Mouse (Mus musculus) liver, postnatal 0 days (tissue): ENCODE measurements around the gene Slc31a2. TPM values are rescaled to one million over a fixed set of nuclear protein-coding genes. Genes with fewer than 3 reads are reported as not detected.

Experiments
- ATAC-seq: fragments of 200-750 bp; cut with Nextera tagmentation; 2 replicates; pipeline ENCODE4 v1.8.0; 2017; ENCODE audit warnings: mild to moderate bottlenecking, moderate library complexity
- DNase-seq: peaks from one replicate; pipeline ENCODE4 v3.0.0-alpha.2; 2016
- H3K27ac ChIP-seq: fragments of 300-500 bp; sonication (generic); 2 replicates; pipeline ENCODE4 v1.5.1; 2014; ENCODE audit warnings: antibody characterized with exemption, moderate library complexity, mild to moderate bottlenecking, low read depth
- H3K27me3 ChIP-seq: fragments of 300-500 bp; sonication (generic); 2 replicates; pipeline ENCODE4 v1.6.1; 2014; ENCODE audit warnings: low read length, control low read depth, mixed read lengths; ENCODE audit not compliant: insufficient read depth
- H3K36me3 ChIP-seq: fragments of 300-500 bp; sonication (generic); replicated peaks from 2 replicates; pipeline ENCODE4 v1.6.1; 2014; ENCODE audit warnings: mild to moderate bottlenecking, control low read depth, low read length, moderate library complexity, mixed read lengths; ENCODE audit not compliant: insufficient read depth
- H3K4me1 ChIP-seq: fragments of 300-500 bp; sonication (generic); 2 replicates; pipeline ENCODE4 v1.6.1; 2014; ENCODE audit warnings: antibody characterized with exemption, mild to moderate bottlenecking, control low read depth; ENCODE audit not compliant: insufficient read depth
- H3K4me2 ChIP-seq: fragments of 300-500 bp; sonication (generic); 2 replicates; pipeline ENCODE4 v1.6.1; 2014; ENCODE audit warnings: low read depth, mild to moderate bottlenecking, low read length, moderate library complexity, mixed read lengths
- H3K4me3 ChIP-seq: fragments of 300-500 bp; sonication (generic); 2 replicates; pipeline ENCODE4 v1.5.1; 2014; ENCODE audit warnings: low read depth, low read length
- H3K9ac ChIP-seq: fragments of 300-500 bp; sonication (generic); replicated peaks from 2 replicates; pipeline ENCODE4 v1.6.1; 2014; ENCODE audit warnings: mild to moderate bottlenecking, moderate library complexity
- H3K9me3 ChIP-seq: fragments of 300-500 bp; sonication (generic); 2 replicates; pipeline ENCODE4 v1.6.1; 2016; ENCODE audit warnings: mild to moderate bottlenecking, control low read depth, low read length, mixed read lengths
- CTCF ChIP-seq: sonication (generic); IDR thresholded peaks from 2 replicates; pipeline ENCODE4 v1.5.1; 2016; ENCODE audit warnings: antibody characterized with exemption, low read depth
- EP300 ChIP-seq: IDR thresholded peaks from 2 replicates; pipeline ENCODE4 v1.6.1; 2016; ENCODE audit warnings: antibody characterized with exemption, low read depth, mild to moderate bottlenecking
- WGBS: fragments of 180-500 bp; shearing (Covaris S2); extraction: QIAGEN DNeasy Blood & Tissue Kit; methylation state at CpG from one replicate; pipeline ENCODE4 v1.1.7; 2014; ENCODE audit not compliant: insufficient replicate concordance; 5-methylcytosine and 5-hydroxymethylcytosine counted together
- polyA plus RNA-seq: library from polyadenylated mRNA; unstranded; fragments of >200 nt; fragmentation: Nextera tagmentation; extraction: Ambion mirVana; gene quantifications from 2 replicates; pipeline ENCODE4 v1.2.1, GENCODE M21; 2015

Gene Slc31a2
- polyA plus RNA-seq, 1 experiment from 2014 or later = 9.2 TPM

- no peak overlapping the region for H3K9ac ChIP-seq
- H3K4me3 ChIP-seq = no peak overlapping the region
- TF ChIP-seq CTCF = peak; percentile 62
- TF ChIP-seq EP300 = no peak
- 80% methylated on average over 1 of the region's 1 CpGs for WGBS
- H3K4me1 ChIP-seq = peaks cover 14% of the 10 kb centered on the region
- 0 out of 2 replicates have a peak, but pooled peaks cover 2% of the 10 kb centered on the region for H3K9me3 ChIP-seq
- no peaks in the 10 kb centered on the region for H3K27me3 ChIP-seq
- no peak for DNase-seq
- H3K4me2 ChIP-seq = no peak overlapping the region
- ATAC-seq = no peak
- no peak overlapping the region for H3K27ac ChIP-seq
- peaks cover 61% of the 10 kb centered on the region for H3K36me3 ChIP-seq
Observed at GRCm38 (mm10) chr4:62344000-62344399, 81.6 kb downstream of the Slc31a2 start.

DNA sequence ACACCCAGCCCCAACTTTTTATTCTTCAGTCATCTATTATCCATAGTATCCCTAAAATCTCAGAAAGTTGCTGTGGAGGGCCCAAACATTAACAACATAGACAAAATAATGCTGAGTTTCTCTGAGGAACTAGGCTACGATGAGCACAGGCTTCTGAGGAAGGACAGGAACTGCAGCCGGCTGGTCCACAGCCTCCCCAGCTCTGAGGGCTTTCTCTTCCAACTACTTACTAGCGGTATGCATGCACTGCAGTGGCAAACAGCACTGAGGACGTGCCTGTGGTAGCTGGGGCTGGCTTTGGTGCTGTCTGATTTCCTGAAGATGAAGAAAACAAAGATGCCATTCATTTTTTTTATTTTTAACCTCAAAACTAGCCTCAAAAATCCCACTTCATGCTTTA is 83.5 kb downstream of the Slc31a2 start:
- H3K4me2 ChIP-seq = no peak overlapping the region
- WGBS = 59% methylated on average over 4 of the region's 4 CpGs

DNA sequence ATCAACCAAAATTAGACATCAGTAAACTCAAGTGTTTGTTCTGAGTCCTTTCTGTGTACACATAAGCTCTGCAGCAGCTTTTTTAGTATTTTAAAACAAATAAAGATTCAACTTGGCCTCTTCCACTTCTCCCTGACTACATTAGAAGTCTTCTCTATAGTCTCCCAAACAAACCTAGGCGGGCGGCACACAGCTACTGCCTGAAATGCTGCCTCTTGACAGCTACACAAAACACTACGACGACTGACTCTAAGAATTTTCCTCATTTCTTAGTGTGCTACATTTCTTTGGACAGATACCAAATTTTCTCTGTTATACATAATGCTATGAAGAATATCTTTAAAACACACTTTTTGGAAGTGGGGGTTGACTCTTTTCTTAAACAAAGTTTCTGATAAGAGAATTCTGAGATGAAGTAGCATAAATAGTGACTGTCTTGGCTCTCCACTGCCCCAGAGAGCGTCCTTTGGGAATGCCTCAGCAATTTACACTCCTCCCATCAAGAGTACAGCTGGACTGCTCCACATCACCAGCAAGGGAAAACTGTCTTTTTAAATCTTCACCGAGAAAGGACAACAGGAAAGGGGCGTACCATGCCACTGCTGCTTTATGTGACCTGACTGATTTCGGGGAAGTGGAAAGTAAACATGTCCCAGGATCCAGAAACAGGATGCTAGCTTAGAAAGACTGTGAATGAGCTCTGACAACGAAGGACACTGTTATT is 85.4 kb downstream of the Slc31a2 start:
- no peaks in the 10 kb centered on the region for H3K27me3 ChIP-seq
- H3K9ac ChIP-seq = no peak overlapping the region
- H3K9me3 ChIP-seq = 0 out of 2 replicates have a peak, but pooled peaks cover 2% of the 10 kb centered on the region
- ATAC-seq = peak; percentile 80
- WGBS = 41% methylated on average over 9 of the region's 9 CpGs
- 0 out of 2 replicates have a peak overlapping the region, but pooled peaks have one; percentile 6 for H3K4me2 ChIP-seq
- no peak overlapping the region for H3K4me3 ChIP-seq
- peaks cover 17% of the 10 kb centered on the region for H3K4me1 ChIP-seq
- TF ChIP-seq CTCF = no peak
- H3K27ac ChIP-seq = peak overlapping the region; percentile 77
- no peak for DNase-seq
- H3K36me3 ChIP-seq = peaks cover 55% of the 10 kb centered on the region

More for the DNA sequence above, 83.5 kb downstream of the Slc31a2 start:
- no peak for TF ChIP-seq EP300
- no peak for TF ChIP-seq CTCF
- H3K9ac ChIP-seq = no peak overlapping the region
- ATAC-seq (no peak), DNase-seq (no peak)
- H3K27ac ChIP-seq = no peak overlapping the region
- H3K9me3 ChIP-seq = 0 out of 2 replicates have a peak, but pooled peaks cover 2% of the 10 kb centered on the region
- peaks cover 17% of the 10 kb centered on the region for H3K4me1 ChIP-seq
- H3K27me3 ChIP-seq = no peaks in the 10 kb centered on the region
- no peak overlapping the region for H3K4me3 ChIP-seq
- peaks cover 50% of the 10 kb centered on the region for H3K36me3 ChIP-seq

Other genes starting within 250 kb of the Slc31a2 start
- 0.23 and 0.60 TPM in 2 replicates for gene Mup20, start 208.4 kb upstream of the Slc31a2 start, polyA plus RNA-seq
- gene Mup3, start 175.2 kb upstream of the Slc31a2 start, polyA plus RNA-seq = not detected in 2 replicates
- not detected in 2 replicates for gene Mup21, start 111.7 kb upstream of the Slc31a2 start, polyA plus RNA-seq
- 0.25 and 0.31 TPM in 2 replicates for gene Zfp37, start 31.5 kb upstream of the Slc31a2 start, polyA plus RNA-seq
- 11.7 and 13.3 TPM in 2 replicates for gene Fkbp15, start 98.0 kb downstream of the Slc31a2 start, polyA plus RNA-seq
- 50.9 and 54.3 TPM in 2 replicates for gene Slc31a1, start 98.2 kb downstream of the Slc31a2 start, polyA plus RNA-seq
- gene Cdc26, start 146.1 kb downstream of the Slc31a2 start, polyA plus RNA-seq = 45.5 and 50.7 TPM in 2 replicates
- 5.5 and 6.2 TPM in 2 replicates for gene Prpf4, start 146.2 kb downstream of the Slc31a2 start, polyA plus RNA-seq
- gene Rnf183, start 172.7 kb downstream of the Slc31a2 start, polyA plus RNA-seq = not detected in 2 replicates
- gene Wdr31, start 208.3 kb downstream of the Slc31a2 start, polyA plus RNA-seq = 0.34 and 1.00 TPM in 2 replicates
- 0.18 and 0.26 TPM in 2 replicates for gene Bspry, start 217.5 kb downstream of the Slc31a2 start, polyA plus RNA-seq
- gene Hdhd3, start 240.9 kb downstream of the Slc31a2 start, polyA plus RNA-seq = 19.7 and 20.3 TPM in 2 replicates